Mouse (Mus musculus): ENCODE measurements at regions not wholly inside any gene's neighbourhood (a gene's known extent, or its start where the extent isn't known, plus 50 kb on each side); places are given as distances from the start of the nearest gene placed in this dataset.

DNA sequence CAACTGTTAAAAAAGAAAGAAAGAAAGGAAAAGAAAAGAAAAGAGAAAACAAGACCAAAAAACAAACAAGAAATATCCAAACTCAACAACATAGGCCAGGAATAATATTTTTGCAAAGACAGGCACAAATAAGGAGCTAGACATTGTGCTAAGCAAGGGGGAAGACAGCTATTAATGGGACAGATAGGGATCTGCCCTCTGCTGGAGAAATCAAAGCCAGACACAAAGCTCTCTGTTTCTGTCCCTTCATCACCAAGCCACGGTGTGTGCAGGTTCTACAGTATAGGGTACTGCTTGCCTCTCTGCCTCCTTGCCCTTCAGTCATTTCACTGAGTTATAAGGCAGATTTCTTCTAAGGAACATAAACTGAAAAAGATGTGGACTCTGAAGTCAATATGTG, 57.8 kb upstream of the Chchd3 start:
- ATAC-seq (ENCODE audit: insufficient number of reproducible peaks, low FRiP score, low TSS enrichment) = no peak

GRCm38 (mm10) chr6:33120581-33120980, 60.5 kb upstream of the Chchd3 start:
- ATAC-seq (ENCODE audit: insufficient number of reproducible peaks, low FRiP score, low TSS enrichment) = no peak

DNA sequence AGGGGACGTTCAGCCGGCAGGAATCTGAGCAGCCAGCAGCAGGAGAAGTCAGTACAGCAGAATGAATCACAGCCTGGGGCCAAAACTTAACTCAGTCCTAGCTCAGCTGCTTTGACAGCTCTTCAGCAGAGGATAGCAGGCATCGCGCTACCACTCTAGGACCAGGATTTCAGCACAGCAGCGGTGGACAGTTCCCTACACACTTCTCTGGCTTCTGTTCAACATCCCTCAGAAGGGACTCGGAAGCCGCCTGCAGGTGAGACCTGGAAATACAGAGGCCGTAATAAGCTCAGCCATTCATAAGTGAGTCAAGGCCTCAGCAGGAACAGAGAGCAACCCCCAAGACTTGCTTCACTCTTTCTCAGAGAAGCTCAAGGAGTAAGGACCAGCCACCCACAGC, 66.5 kb upstream of the Chchd3 start:
- ATAC-seq (ENCODE audit: insufficient number of reproducible peaks, low FRiP score, low TSS enrichment) = peak; percentile 73

DNA sequence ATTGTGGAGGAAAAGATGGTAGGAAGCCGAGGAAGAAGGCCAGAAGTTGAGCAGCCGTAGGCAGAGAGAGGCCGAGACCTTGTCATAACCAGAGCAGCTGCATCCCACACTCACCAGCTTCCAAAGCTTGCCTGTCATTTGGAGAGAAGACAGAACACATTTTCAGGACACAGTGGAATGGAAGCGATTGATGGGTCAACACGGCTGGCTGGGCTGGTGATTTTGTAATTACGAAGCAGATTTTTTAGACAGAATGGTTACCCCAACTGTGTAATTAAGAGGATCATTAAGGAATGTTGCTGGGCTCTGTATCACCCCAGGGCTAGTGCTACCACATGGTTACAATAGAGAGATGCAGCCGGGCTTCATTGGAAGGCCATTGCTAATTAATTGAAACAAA, 76.8 kb upstream of the Chchd3 start:
- no peak for ATAC-seq (ENCODE audit: insufficient number of reproducible peaks, low FRiP score, low TSS enrichment)

DNA sequence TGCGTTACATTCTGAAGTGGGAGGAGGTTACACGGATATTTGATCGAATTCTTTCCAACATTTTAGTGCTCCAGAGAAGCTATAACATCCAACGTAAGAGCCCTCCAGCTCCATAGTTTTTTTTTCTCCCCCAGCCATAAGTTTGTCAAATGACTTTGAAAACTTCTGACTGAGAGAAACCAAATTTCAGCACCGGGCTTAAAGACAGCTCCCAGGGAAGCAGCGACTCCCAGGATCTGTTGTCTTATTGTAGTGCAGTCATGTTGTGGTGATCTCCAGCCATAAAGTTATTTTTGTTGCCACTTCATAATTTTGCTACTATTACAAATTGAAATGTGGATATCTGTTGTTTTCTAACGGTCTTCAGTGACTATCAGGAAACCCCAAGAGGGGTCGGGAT, 77.8 kb upstream of the Chchd3 start:
- ATAC-seq (ENCODE audit: insufficient number of reproducible peaks, low FRiP score, low TSS enrichment) = no peak

DNA sequence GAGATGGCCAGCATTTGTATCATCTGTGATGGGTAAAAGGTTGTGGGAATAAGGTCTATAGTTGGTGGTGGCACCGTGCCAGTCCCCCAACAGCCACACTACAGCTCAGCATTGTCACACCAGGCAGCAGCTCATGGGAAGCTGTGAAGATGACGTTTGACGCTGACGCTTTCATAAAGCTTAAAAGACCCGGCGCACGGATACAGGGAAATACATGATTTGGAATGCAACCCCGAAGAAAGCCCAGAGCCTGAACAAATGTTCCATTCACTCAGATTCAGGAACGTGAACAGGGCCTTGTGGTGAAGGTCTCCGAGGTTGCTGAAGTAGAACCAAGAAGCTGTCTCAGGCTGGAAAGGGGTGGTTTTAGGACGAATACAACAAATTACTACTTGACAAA, 82.4 kb upstream of the Exoc4 start:
- no peak for ATAC-seq (ENCODE audit: insufficient number of reproducible peaks, low FRiP score, low TSS enrichment)

DNA sequence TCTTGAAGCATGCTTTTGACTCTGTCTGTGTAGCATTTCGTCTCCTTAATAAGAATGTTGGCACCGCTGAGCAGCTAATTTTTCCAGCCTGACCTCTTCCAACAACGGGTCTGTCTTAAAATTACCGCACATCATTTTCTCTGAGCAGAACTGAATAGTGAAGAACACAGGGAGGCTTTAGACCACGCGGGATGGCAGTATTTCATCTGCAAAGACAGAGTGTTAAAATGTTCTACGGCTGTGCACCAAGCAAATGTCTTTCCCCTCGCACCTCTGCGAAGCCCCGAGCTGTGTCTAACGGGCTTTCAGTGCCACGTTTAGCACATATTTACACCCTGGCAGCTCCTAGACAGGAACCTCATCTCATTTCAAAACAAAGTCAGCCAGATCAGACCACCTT, 75.3 kb upstream of the Exoc4 start:
- ATAC-seq (ENCODE audit: insufficient number of reproducible peaks, low FRiP score, low TSS enrichment) = no peak

GRCm38 (mm10) chr6:33174616-33175015, 74.3 kb upstream of the Exoc4 start:
- no peak for ATAC-seq (ENCODE audit: insufficient number of reproducible peaks, low FRiP score, low TSS enrichment)

DNA sequence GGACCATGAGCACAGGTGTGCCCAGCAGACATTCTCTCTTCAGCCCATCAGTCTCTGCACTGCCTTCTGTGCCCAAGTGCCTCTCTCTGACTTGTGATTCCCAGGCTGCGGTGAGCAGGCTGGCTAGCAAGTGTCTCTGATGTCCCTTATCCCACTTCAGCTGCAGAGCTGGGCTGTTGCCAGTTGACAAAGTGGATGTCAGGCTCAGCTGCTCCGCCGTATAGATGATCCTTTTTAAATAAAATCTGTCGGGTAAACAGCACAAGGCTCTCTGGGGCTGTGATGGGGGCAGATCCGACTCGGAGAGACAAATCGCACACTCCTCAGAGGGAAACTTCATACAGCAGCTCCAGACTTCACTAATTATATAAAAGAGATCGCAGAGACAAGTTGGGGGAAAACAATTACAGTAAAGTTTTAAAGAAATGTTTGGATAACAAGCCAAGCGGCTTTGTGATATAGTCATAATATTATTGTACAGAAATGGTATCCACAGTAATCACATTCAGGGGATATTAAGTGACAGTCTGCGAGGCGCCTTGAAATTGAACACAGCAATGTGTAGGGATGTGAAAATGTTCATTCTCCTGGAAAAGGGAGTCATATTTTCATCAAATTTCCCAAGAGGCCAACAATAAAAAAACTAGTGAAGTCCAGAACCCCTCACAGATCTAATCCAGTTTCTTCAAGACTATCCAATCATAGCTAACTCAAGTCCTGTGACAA, 59.2 kb upstream of the Exoc4 start:
- ATAC-seq (ENCODE audit: insufficient number of reproducible peaks, low FRiP score, low TSS enrichment) = no peak

GRCm38 (mm10) chr6:33193823-33194222, 55.1 kb upstream of the Exoc4 start:
- no peak for ATAC-seq (ENCODE audit: insufficient number of reproducible peaks, low FRiP score, low TSS enrichment)

Measured in cerebellum, adult (tissue).